Mouse (Mus musculus): ENCODE results near the gene Ankrd22.

DNA sequence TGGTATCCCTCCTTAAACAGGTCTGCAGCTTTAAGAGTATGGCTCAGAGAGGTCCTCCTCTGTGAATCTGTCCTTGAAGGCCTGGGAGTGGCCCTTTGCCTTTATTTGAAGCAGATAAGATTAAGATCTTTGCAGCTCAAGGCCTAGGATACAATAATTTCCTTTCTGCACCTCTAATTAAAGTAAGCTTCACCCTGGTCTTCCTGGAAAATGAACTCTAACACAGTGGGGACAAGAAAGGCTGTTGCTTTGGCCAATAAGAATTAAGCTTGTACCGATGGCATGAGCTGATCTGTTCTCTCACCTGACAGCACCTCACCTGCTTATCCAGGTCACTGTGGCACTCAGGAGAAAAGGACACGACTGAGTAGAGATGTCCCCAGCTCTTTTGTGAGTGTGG is 45.0 kb upstream of the Ankrd22 start:
- TF ChIP-seq CTCF (conservative IDR thresholded peaks at IDR 0.05; ENCODE audit: insufficient read depth, insufficient read length, low read depth, low read length) (no peak), POLR2A (IDR thresholded peaks at IDR 0.05; ENCODE audit: low read depth, low read length) (no peak)
